ENCODE assay signal across 9 mouse cellular contexts in genomic region chr5:121115391-121116157, GRCm38 (mm10).
DNase-seq lines count a peak whose midpoint lies in the region; ATAC-seq and TF ChIP-seq lines count a peak whose summit lies in the region.
"Had no signal": no experiment of that assay in that cellular context is flagged by ENCODE, and none has a peak within 500 bp of the region (broad histone marks: within the 10 kb centered on the region; RNA-seq: fewer than 3 reads in every experiment).

No protein-coding gene starts in this region.

- no peaks in the 10 kb centered on the region for H3K9me3 ChIP-seq in forebrain, postnatal 0 days (ENCODE audit: low read length)
- H3K9me3 ChIP-seq in neural tube, embryonic 13.5 days, result no peaks in the 10 kb centered on the region
- H3K9me3 ChIP-seq in liver, embryonic 11.5 days (ENCODE audit: control insufficient read depth, low read length), result no peaks in the 10 kb centered on the region

- H3K4me2 ChIP-seq in forebrain, postnatal 0 days (ENCODE audit: low read depth), result peak overlapping the region; percentile 23
- 0 out of 2 replicates have a peak overlapping the region, but pooled peaks have one; percentile 19 for H3K4me2 ChIP-seq in neural tube, embryonic 13.5 days
- no peak overlapping the region for H3K4me2 ChIP-seq in liver, embryonic 11.5 days

- no peaks in the 10 kb centered on the region; the same call in 1 of the 2 replicates for H3K36me3 ChIP-seq in forebrain, postnatal 0 days (ENCODE audit: insufficient read depth)
- H3K36me3 ChIP-seq in neural tube, embryonic 13.5 days, result no peaks in the 10 kb centered on the region
- H3K36me3 ChIP-seq in liver, embryonic 11.5 days (ENCODE audit: control insufficient read depth, insufficient read depth, low read length), result no peaks in the 10 kb centered on the region

- ATAC-seq in forebrain, postnatal 0 days, result peak; percentile 94
- peak; percentile 90 for ATAC-seq in neural tube, embryonic 13.5 days (ENCODE audit: low read depth)
- ATAC-seq in liver, embryonic 11.5 days (replicated peaks; ENCODE audit: low FRiP score), result no peak
- no peak for ATAC-seq in erythroblast, adult 5-6 weeks (replicated peaks; ENCODE audit: low FRiP score, poor library complexity, severe bottlenecking)

- H3K27ac ChIP-seq in forebrain, postnatal 0 days (ENCODE audit: low read depth, low read length), result peak overlapping the region; percentile 94
- H3K27ac ChIP-seq in neural tube, embryonic 13.5 days (replicated peaks), result peak overlapping the region; percentile 92
- H3K27ac ChIP-seq in liver, embryonic 11.5 days (ENCODE audit: low read depth, low read length), result no peak overlapping the region

- H3K9ac ChIP-seq in forebrain, postnatal 0 days, result peak overlapping the region; percentile 38; the same call in 1 of the 2 replicates
- 0 out of 2 replicates have a peak overlapping the region, but pooled peaks have one; percentile 27 for H3K9ac ChIP-seq in neural tube, embryonic 13.5 days
- H3K9ac ChIP-seq in liver, embryonic 11.5 days (ENCODE audit: low read depth, low read length), result no peak overlapping the region

- H3K4me3 ChIP-seq in forebrain, postnatal 0 days (ENCODE audit: low read depth, low read length), result no peak overlapping the region
- no peak overlapping the region for H3K4me3 ChIP-seq in neural tube, embryonic 13.5 days
- no peak overlapping the region for H3K4me3 ChIP-seq in liver, embryonic 11.5 days (ENCODE audit: low read depth, low read length)

- DNase-seq in embryo, embryonic 11.5 days (ENCODE audit: low read depth, low spot score), result peak; percentile 22
- DNase-seq in forebrain, postnatal 0 days, result peak; percentile 92
- peak; percentile 68 for DNase-seq in left cerebral cortex, adult 11 months (ENCODE audit: low spot score)
- no peak for DNase-seq in liver, embryonic 11.5 days (ENCODE audit: low spot score)
- no peak for DNase-seq in thymus, adult 18-20 months
- no peak for DNase-seq in B cell, adult 2 months
- DNase-seq: cerebellum, adult 9-11 months had no signal

- H3K27me3 ChIP-seq in forebrain, postnatal 0 days (ENCODE audit: insufficient read depth, low read length), result no peaks in the 10 kb centered on the region
- H3K27me3 ChIP-seq in neural tube, embryonic 13.5 days, result no peaks in the 10 kb centered on the region
- H3K27me3 ChIP-seq in liver, embryonic 11.5 days (replicated peaks; ENCODE audit: control insufficient read depth, insufficient read depth, low read length), result no peaks in the 10 kb centered on the region

- 19% methylated on average over 8 of the region's 8 CpGs for WGBS in forebrain, postnatal 0 days
- 35% methylated on average over 8 of the region's 8 CpGs for WGBS in neural tube, embryonic 13.5 days
- WGBS in liver, embryonic 11.5 days, result 65% methylated on average over 8 of the region's 8 CpGs

- peaks cover 46% of the 10 kb centered on the region for H3K4me1 ChIP-seq in forebrain, postnatal 0 days (ENCODE audit: insufficient read depth)
- peaks cover 36% of the 10 kb centered on the region for H3K4me1 ChIP-seq in neural tube, embryonic 13.5 days (replicated peaks)
- H3K4me1 ChIP-seq in liver, embryonic 11.5 days (replicated peaks; ENCODE audit: control insufficient read depth, insufficient read depth, low read length), result no peaks in the 10 kb centered on the region

- peak; percentile 22; the same call in 1 of the 2 replicates for TF ChIP-seq CTCF in forebrain, postnatal 0 days (IDR thresholded peaks at IDR 0.05; ENCODE audit: low read depth)

Comparison
In these comparisons a context has a peak if more than half of its experiments do, and no peak if none do; other contexts are left out.
1. DNase-seq: peak in embryo, embryonic 11.5 days (single experiment), forebrain, postnatal 0 days (single experiment) and left cerebral cortex, adult 11 months (single experiment); none in liver, embryonic 11.5 days (single experiment), thymus, adult 18-20 months (0 of 2) and B cell, adult 2 months (0 of 2).
2. ATAC-seq: peak in forebrain, postnatal 0 days (single experiment) and neural tube, embryonic 13.5 days (single experiment); none in liver, embryonic 11.5 days (single experiment) and erythroblast, adult 5-6 weeks (single experiment).